Mouse (Mus musculus) gastrocnemius, postnatal 10 days (tissue): ENCODE data around the gene Mib2. TPM values are rescaled to one million over a fixed set of nuclear protein-coding genes. Genes with fewer than 3 reads are reported as not detected.
"Not testable (repeated sequence)": the region's sequence is repeated elsewhere in the genome, so short reads cannot be mapped to it uniquely, and the experiment has no call there.

Source experiments
- DNase-seq: peaks from one replicate; pipeline ENCODE4 v3.0.0; 2021; ENCODE audit warnings: mixed read lengths
- long read RNA-seq, 2 experiments: library from polyadenylated mRNA; stranded (forward); transcript quantifications; one replicate each; pipeline ENCODE4 v2.0.0; 2021
- total RNA-seq, 2 experiments: library from RNA; stranded (reverse); gene quantifications; 2 replicates each; pipeline ENCODE4 v1.2.3; 2021

Gene Mib2
- 10 to 100 TPM; 13.2 to 16.8 TPM for total RNA-seq
- long read RNA-seq, experiment 1, transcript Mib2-201 (19 exons, 3,642 nt): major isoform, 8 of 44 reads
- long read RNA-seq, experiment 1, partial matches to known transcripts: 7 of 44 reads
- long read RNA-seq, experiment 1, other reads (novel, unspliced or antisense): 29 of 44 reads
- long read RNA-seq, experiment 2, transcript Mib2-201 (19 exons, 3,642 nt): major isoform, 5 of 33 reads
- long read RNA-seq, experiment 2, partial matches to known transcripts: 7 of 33 reads
- long read RNA-seq, experiment 2, other reads (novel, unspliced or antisense): 21 of 33 reads

- DNase-seq: peak; percentile 97
These were observed at the start of gene Mib2 for GRCm38 (mm10) chr4:155668689-155669597. TSS of gene Mib2 (minus strand) at chr4:155669198.

- DNase-seq: no peak
These were observed 41.7 kb upstream of the Mib2 start for GRCm38 (mm10) chr4:155710521-155711252.

- DNase-seq: no peak
These were observed 40.0 kb upstream of the Mib2 start for GRCm38 (mm10) chr4:155708988-155709387.

GRCm38 (mm10) chr4:155708582-155708981 is 39.6 kb upstream of the Mib2 start:
- no peak for DNase-seq

GRCm38 (mm10) chr4:155705592-155705929 is 36.6 kb upstream of the Mib2 start:
- DNase-seq: no peak

- DNase-seq: peak; percentile 91
These were observed 36.0 kb upstream of the Mib2 start, which contains the start of gene Ssu72 for GRCm38 (mm10) chr4:155704721-155705591. TSS of gene Ssu72 (plus strand) at chr4:155704800.

GRCm38 (mm10) chr4:155703425-155703929 is 34.5 kb upstream of the Mib2 start:
- no peak for DNase-seq

GRCm38 (mm10) chr4:155700425-155700824 is 31.4 kb upstream of the Mib2 start:
- DNase-seq: no peak

GRCm38 (mm10) chr4:155696261-155697255 is 27.6 kb upstream of the Mib2 start:
- no peak for DNase-seq

GRCm38 (mm10) chr4:155695531-155696062 is 26.6 kb upstream of the Mib2 start:
- DNase-seq: no peak

GRCm38 (mm10) chr4:155694482-155695401 is 25.7 kb upstream of the Mib2 start:
- DNase-seq: peak; percentile 62

- DNase-seq: peak; percentile 74
These were observed 25.1 kb upstream of the Mib2 start, which contains the start of gene Fndc10 for GRCm38 (mm10) chr4:155694111-155694481. TSS of gene Fndc10 (plus strand) at chr4:155694342.

GRCm38 (mm10) chr4:155692421-155692820 is 23.4 kb upstream of the Mib2 start:
- no peak for DNase-seq

GRCm38 (mm10) chr4:155690571-155691375 is 21.8 kb upstream of the Mib2 start:
- DNase-seq: no peak

GRCm38 (mm10) chr4:155687764-155688163 is 18.8 kb upstream of the Mib2 start:
- not testable (repeated sequence) for DNase-seq

GRCm38 (mm10) chr4:155683670-155684277 is 14.8 kb upstream of the Mib2 start:
- not testable (repeated sequence) for DNase-seq

- no peak for DNase-seq
These were observed 7.0 kb upstream of the Mib2 start for GRCm38 (mm10) chr4:155675991-155676390.
